Mouse (Mus musculus): ENCODE data around the gene Chd9.
"Not testable (repeated sequence)": the region's sequence is repeated elsewhere in the genome, so short reads cannot be mapped to it uniquely, and the experiment has no call there.

Gene Chd9

GRCm38 (mm10) chr8:90871375-90872080 lies 43.4 kb downstream of the Chd9 start:
- DNase-seq (ENCODE audit: low read depth, low spot score) = no peak

- DNase-seq (ENCODE audit: low read depth, low spot score) = no peak
Observed at GRCm38 (mm10) chr8:90873051-90873450, 44.9 kb downstream of the Chd9 start.

- DNase-seq (ENCODE audit: low read depth, low spot score) = peak; percentile 51
Observed at GRCm38 (mm10) chr8:90876213-90876721, 48.1 kb downstream of the Chd9 start.

- peak; percentile 58 for DNase-seq (ENCODE audit: low read depth, low spot score)
Observed at GRCm38 (mm10) chr8:90876722-90877429, 48.7 kb downstream of the Chd9 start.

- DNase-seq (ENCODE audit: low read depth, low spot score) = no peak
Observed at GRCm38 (mm10) chr8:90877430-90877975, 49.4 kb downstream of the Chd9 start.

GRCm38 (mm10) chr8:90878551-90878950 lies 50.4 kb downstream of the Chd9 start:
- DNase-seq (ENCODE audit: low read depth, low spot score) = no peak

GRCm38 (mm10) chr8:90880041-90880440 lies 51.9 kb downstream of the Chd9 start:
- no peak for DNase-seq (ENCODE audit: low read depth, low spot score)

GRCm38 (mm10) chr8:90881181-90881580 lies 53.0 kb downstream of the Chd9 start:
- DNase-seq (ENCODE audit: low read depth, low spot score) = peak; percentile 93

GRCm38 (mm10) chr8:90882088-90882691 lies 54.0 kb downstream of the Chd9 start:
- no peak for DNase-seq (ENCODE audit: low read depth, low spot score)

- no peak for DNase-seq (ENCODE audit: low read depth, low spot score)
Observed at GRCm38 (mm10) chr8:90885671-90886368, 57.7 kb downstream of the Chd9 start.

- not testable (repeated sequence) for DNase-seq (ENCODE audit: low read depth, low spot score)
Observed at GRCm38 (mm10) chr8:90886369-90886712, 58.2 kb downstream of the Chd9 start.

GRCm38 (mm10) chr8:90887328-90887727 lies 59.2 kb downstream of the Chd9 start:
- not testable (repeated sequence) for DNase-seq (ENCODE audit: low read depth, low spot score)

- DNase-seq (ENCODE audit: low read depth, low spot score) = no peak
Observed at GRCm38 (mm10) chr8:90891872-90892578, 63.9 kb downstream of the Chd9 start.

GRCm38 (mm10) chr8:90892579-90892919 lies 64.4 kb downstream of the Chd9 start:
- peak; percentile 74 for DNase-seq (ENCODE audit: low read depth, low spot score)

GRCm38 (mm10) chr8:90894231-90894914 lies 66.2 kb downstream of the Chd9 start:
- DNase-seq (ENCODE audit: low read depth, low spot score) = no peak

GRCm38 (mm10) chr8:90897343-90897742 lies 69.2 kb downstream of the Chd9 start:
- DNase-seq (ENCODE audit: low read depth, low spot score) = no peak

GRCm38 (mm10) chr8:90898578-90898977 lies 70.4 kb downstream of the Chd9 start:
- DNase-seq (ENCODE audit: low read depth, low spot score) = peak; percentile 42

GRCm38 (mm10) chr8:90902002-90902401 lies 73.8 kb downstream of the Chd9 start:
- DNase-seq (ENCODE audit: low read depth, low spot score) = no peak

GRCm38 (mm10) chr8:90904171-90904706 lies 76.1 kb downstream of the Chd9 start:
- DNase-seq (ENCODE audit: low read depth, low spot score) = peak; percentile 96

- no peak for DNase-seq (ENCODE audit: low read depth, low spot score)
Observed at GRCm38 (mm10) chr8:90906922-90907321, 78.8 kb downstream of the Chd9 start.

All from ES-CJ7 (cell line).